Mouse (Mus musculus): ENCODE results near the gene Alox5ap.
A peak's percentile ranks its signal among the peaks of the same experiment; 100 is the strongest.

Alox5ap gene

GRCm38 (mm10) chr5:149264405-149264804 lies at the start of gene Alox5ap:
TSS of gene Alox5ap (plus strand) at chr5:149264767.
- DNase-seq (ENCODE audit: low read depth, low spot score): no peak

- no peak for DNase-seq (ENCODE audit: low read depth, low spot score)
These were observed 49.0 kb upstream of the Alox5ap start for GRCm38 (mm10) chr5:149215540-149215939.

- DNase-seq (ENCODE audit: low read depth, low spot score): no peak
These were observed 46.8 kb upstream of the Alox5ap start for GRCm38 (mm10) chr5:149217524-149218357.

GRCm38 (mm10) chr5:149219493-149219892 lies 45.1 kb upstream of the Alox5ap start:
- DNase-seq (ENCODE audit: low read depth, low spot score): no peak

- no peak for DNase-seq (ENCODE audit: low read depth, low spot score)
These were observed 43.2 kb upstream of the Alox5ap start for GRCm38 (mm10) chr5:149221355-149221754.

- no peak for DNase-seq (ENCODE audit: low read depth, low spot score)
These were observed 39.9 kb upstream of the Alox5ap start for GRCm38 (mm10) chr5:149224666-149225065.

- peak; percentile 90 for DNase-seq (ENCODE audit: low read depth, low spot score)
These were observed 35.6 kb upstream of the Alox5ap start for GRCm38 (mm10) chr5:149228700-149229618.

- DNase-seq (ENCODE audit: low read depth, low spot score): no peak
These were observed 34.8 kb upstream of the Alox5ap start for GRCm38 (mm10) chr5:149229619-149230339.

GRCm38 (mm10) chr5:149235002-149235401 lies 29.6 kb upstream of the Alox5ap start:
- DNase-seq (ENCODE audit: low read depth, low spot score): no peak

- no peak for DNase-seq (ENCODE audit: low read depth, low spot score)
These were observed 27.2 kb upstream of the Alox5ap start for GRCm38 (mm10) chr5:149237221-149237950.

GRCm38 (mm10) chr5:149242467-149242866 lies 22.1 kb upstream of the Alox5ap start:
- DNase-seq (ENCODE audit: low read depth, low spot score): no peak

GRCm38 (mm10) chr5:149243053-149243452 lies 21.5 kb upstream of the Alox5ap start:
- no peak for DNase-seq (ENCODE audit: low read depth, low spot score)

GRCm38 (mm10) chr5:149245391-149245964 lies 19.1 kb upstream of the Alox5ap start:
- DNase-seq (ENCODE audit: low read depth, low spot score): no peak

- DNase-seq (ENCODE audit: low read depth, low spot score): no peak
These were observed 18.5 kb upstream of the Alox5ap start for GRCm38 (mm10) chr5:149245965-149246470.

- no peak for DNase-seq (ENCODE audit: low read depth, low spot score)
These were observed 17.3 kb upstream of the Alox5ap start for GRCm38 (mm10) chr5:149247047-149247904.

GRCm38 (mm10) chr5:149252303-149252702 lies 12.3 kb upstream of the Alox5ap start:
- no peak for DNase-seq (ENCODE audit: low read depth, low spot score)

GRCm38 (mm10) chr5:149253491-149253890 lies 11.1 kb upstream of the Alox5ap start:
- no peak for DNase-seq (ENCODE audit: low read depth, low spot score)

GRCm38 (mm10) chr5:149255522-149255921 lies 9.0 kb upstream of the Alox5ap start:
- no peak for DNase-seq (ENCODE audit: low read depth, low spot score)

- DNase-seq (ENCODE audit: low read depth, low spot score): no peak
These were observed 6.9 kb upstream of the Alox5ap start for GRCm38 (mm10) chr5:149257518-149258281.

Data from WW6 (cell line).